Mouse (Mus musculus) erythroblast, adult 5-6 weeks (primary cell): Measurements from ENCODE around the gene Esyt1. TPM values are rescaled to one million over a fixed set of nuclear protein-coding genes. Genes with fewer than 3 reads are reported as not detected.
"Not testable (repeated sequence)": the region's sequence is repeated elsewhere in the genome, so short reads cannot be mapped to it uniquely, and the experiment has no call there.

Experiments
- ATAC-seq: replicated peaks from 2 replicates; pipeline ENCODE4 v1.8.0; 2016; ENCODE audit warnings: moderate number of reproducible peaks, mild to moderate bottlenecking, moderate TSS enrichment, inconsistent platforms; ENCODE audit not compliant: poor library complexity, low FRiP score, severe bottlenecking
- total RNA-seq, 2 experiments: library from RNA; stranded (forward) in 1 of 2; stranded (reverse) in 1 of 2; fragments of 150-400 nt in 1 of 2; fragments of 200-764, 138-1000 nt in 1 of 2; gene quantifications; 2 replicates each; pipeline versions ENCODE4 v1.2.3 to v1.2.4; 2015 to 2017; ENCODE audit warnings: low replicate concordance in 2 of 2

The Esyt1 gene
- total RNA-seq, 2 experiments from 2014 or later, result 15.2 to 27.9 TPM

- no peak for ATAC-seq
Measured at GRCm38 (mm10) chr10:128509831-128510230, 15.8 kb downstream of the Esyt1 start.

DNA sequence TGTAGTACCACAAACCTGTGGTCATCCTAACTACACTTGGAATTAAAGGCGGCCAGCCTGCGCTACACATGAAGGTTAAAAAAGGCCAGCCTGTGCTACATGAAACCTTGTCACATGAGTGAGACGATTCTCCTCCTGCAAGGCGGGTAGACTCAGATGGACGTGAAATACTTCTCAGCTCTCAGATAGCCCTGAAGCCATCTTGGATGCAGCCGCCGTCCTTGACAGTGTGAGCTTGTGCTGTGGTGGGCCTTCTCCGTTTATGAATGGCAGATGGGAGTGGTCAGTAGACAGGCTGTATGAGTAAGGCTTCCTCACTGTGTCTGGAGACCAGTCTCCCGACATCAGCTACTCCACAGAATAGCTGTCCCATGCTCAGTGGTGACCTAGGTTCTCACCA is 16.5 kb downstream of the Esyt1 start:
- ATAC-seq, result no peak

GRCm38 (mm10) chr10:128508260-128508659 is 17.4 kb downstream of the Esyt1 start:
- ATAC-seq, result no peak

- no peak for ATAC-seq
Measured at GRCm38 (mm10) chr10:128505974-128506373, 19.7 kb downstream of the Esyt1 start.

DNA sequence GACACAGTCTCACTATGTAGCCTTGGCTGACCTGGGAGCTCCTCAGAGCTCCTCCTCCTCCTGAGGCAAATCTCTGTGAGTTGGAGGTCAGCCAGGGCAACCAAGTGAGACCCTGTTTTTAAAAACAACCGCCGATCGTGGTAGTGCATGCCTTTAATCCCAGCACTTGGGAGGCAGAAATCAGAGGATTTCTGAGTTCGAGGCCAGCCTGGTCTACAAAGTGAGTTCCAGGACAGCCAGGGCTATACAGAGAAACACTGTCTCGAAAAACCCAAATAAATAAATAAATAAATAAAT is 20.4 kb downstream of the Esyt1 start:
- not testable (repeated sequence) for ATAC-seq

DNA sequence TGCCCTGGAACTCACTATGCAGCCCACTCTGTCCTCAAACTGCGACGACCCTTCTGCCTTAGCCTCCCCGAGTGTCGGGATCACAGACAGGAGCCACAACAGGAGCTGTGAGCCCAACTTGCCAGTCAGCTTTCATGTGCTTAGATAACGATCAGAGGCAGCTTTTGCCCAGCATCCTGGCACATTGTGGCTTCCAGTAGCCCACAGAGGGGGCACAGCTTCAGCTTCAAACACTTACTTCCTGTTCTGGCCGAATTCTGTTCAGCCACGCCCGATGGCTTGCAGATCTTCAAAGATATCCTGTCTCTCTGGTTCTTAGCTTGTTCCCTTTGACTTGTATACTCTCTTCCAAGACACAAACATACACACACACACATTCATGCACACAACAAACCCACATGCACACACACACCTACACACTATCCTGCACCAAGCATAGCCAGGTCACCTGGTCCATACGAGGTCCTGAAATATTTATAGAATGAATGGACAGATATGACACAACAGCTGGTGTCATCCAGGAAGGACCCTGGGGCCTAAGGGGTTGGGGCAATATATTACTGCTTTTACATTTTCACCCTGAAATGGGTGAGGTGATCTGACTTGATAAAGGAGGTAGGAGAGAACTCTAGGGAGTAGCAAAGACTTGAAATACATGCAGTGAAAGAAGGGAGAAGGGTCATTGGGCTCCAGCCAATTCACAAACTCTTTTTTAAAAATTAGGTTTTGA is 20.9 kb downstream of the Esyt1 start:
- ATAC-seq, result peak; percentile 64

DNA sequence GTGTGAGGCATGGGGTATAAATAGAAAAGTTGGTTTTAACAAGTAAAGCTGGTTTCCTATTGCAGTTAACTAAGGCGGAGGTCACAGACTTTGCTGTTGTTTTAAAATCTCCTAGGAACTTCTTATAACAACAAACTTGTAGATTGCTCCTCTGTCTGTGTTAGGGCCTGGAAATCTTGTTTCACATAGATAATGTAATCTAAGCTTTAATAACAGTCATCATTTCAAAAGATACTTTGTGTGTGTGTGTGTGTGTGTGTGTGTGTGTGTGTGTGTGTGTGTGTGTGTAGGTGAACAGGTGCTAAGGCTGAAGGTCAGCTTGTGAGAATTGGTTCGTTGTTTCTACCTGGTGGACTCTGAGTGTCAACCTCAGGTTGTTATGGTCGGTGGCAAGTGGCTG is 21.7 kb downstream of the Esyt1 start:
- no peak for ATAC-seq

- ATAC-seq, result no peak
Measured at GRCm38 (mm10) chr10:128503532-128503931, 22.1 kb downstream of the Esyt1 start.

- no peak for ATAC-seq
Measured at GRCm38 (mm10) chr10:128502341-128502740, 23.3 kb downstream of the Esyt1 start.

DNA sequence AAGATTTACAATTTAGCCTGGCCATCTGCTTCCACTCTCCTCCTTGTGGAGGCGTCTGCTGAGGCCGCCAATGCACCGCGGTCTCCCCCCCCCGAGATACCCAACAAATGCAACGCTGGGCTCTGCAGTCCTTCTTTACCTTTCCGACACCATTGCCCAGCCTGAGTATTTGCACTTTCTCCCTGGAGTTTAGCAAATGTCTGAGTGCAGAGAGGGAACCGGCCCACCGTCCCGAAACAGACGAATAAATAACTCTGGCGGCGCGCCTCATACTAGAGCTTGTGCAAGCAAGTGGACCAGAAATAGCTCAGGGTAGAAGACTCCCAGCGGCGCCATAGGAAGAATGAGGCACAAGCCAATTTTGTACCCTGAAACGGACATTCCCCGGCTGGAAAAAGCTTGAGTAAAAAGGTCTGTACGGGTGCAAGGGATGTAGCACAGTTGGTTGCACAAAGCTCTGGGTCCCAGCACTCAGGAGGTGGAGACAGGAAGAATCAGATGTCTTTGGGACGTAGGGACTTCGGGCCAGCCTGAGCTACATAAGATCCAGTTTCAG is 26.5 kb downstream of the Esyt1 start:
- ATAC-seq, result peak; percentile 12; the same call in 1 of the 2 replicates

GRCm38 (mm10) chr10:128498590-128498989 is 27.1 kb downstream of the Esyt1 start, which contains the start of gene Myl6b:
Myl6b (minus strand) TSS chr10:128498685.
- ATAC-seq, result peak; percentile 81

- ATAC-seq, result no peak
Measured at GRCm38 (mm10) chr10:128497134-128497737, 28.4 kb downstream of the Esyt1 start.

DNA sequence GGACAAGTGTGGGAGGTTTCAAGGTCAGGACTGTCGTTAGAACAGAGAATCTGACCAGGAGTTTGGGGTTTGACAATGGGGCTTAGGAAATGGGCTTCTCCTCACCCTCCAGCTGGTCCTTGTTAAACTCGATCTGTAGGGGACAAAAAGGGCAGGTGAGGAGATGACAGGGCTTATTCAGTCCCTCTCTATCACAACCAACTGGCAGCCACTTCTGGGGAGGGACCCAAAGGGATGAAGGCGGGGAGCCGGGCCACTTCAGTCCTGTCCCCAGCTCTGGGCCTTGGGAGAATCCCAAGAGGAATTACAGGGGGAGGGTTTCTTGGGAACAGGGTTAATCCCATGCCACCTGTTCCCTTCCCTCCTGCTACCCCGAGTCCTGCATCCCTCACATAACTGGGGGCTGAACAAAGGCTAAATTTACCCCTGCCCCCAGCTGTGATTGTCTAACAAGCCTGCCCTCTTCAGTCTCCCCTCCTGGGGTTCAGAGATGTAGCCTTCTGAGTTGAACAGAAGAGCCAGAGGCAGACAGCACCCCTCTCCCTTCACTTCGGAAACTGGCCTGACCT is 29.1 kb downstream of the Esyt1 start:
- ATAC-seq, result no peak

DNA sequence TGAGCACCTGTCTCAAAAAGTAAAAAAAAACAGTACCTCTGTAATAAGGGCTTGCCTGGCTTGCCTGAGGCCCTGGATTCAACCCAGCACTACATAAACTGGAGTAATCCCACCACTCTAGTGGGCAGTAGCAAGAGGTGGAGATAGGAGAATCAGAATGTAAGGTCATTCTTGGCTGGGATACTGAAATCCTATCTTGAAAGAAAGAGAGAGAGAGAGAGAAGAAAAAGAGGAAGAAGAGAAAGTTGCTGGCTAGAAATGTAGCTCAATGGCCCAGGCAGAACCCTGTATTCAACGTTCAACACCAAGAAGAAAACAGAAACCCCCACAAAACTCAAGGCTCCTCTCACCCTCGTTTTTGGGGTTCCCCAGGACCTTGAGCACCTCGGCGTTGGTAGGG is 29.8 kb downstream of the Esyt1 start:
- ATAC-seq, result no peak

DNA sequence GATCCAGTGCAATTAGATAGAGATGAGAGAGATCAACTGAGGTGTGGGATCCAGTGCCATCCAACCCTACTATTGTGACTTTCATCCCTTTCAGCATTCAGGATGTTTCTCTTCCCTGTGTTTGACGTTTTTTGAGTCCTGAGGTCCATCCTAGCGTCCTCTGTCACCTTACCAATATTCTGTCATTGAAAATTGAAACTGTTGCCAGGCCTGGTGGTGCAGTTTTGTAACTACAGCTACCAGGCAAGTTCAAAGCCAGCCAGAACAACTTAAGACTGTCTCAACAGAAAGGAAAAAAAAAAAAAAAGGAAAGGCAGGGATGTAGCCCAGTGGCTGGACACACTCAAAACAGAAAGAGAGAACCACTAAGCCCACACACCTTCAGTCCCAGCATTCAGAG is 30.4 kb downstream of the Esyt1 start:
- no peak for ATAC-seq

DNA sequence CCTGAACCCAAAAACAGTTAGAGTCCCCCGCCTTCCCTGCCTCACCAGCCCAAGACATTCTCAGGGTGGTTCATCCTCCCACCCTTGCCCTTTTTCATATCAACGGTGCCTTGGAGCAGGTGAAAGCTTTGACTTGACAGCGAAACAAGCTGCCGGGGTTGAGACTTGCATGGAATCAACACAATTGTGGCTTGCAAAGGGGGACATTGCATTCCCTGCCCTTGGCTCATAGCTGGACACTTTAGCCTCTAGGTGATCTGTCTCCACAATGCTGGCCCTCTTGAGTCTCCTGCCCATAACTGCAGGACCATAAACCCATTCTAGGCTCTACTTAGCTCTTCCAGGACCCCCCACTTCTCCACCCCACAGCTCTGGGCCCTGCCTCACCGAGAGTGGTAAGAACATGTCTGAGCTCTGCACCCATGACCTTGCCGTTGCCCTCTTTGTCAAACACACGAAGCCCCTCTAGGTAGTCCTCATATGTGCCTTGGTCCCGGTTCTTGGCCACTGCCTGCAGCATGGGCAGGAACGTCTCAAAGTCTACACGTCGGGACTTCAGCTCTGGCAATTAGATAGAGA is 30.9 kb downstream of the Esyt1 start:
- ATAC-seq, result no peak

GRCm38 (mm10) chr10:128493695-128494666 is 31.7 kb downstream of the Esyt1 start, which contains the start of gene Myl6:
Myl6 (minus strand) TSS chr10:128494145.
- peak; percentile 83 for ATAC-seq

DNA sequence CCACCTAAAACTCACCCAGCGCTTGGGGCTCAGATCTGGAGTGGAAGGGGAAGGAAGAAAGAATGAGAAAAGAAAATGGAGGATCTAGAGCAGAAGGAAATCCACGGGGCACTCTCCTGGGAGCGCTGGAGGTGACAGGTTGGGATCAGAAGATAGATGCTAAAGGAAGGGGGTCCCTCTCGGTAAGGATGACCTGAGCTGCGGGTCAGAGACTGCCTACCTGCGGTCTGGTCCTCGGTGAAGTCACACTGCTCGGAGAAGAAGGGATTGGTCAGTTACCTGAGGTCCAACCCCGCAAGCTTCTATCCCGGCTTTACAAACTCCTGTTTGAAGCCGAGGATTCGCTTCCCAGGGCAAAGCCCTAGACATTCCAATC is 32.4 kb downstream of the Esyt1 start:
- peak; percentile 50 for ATAC-seq

DNA sequence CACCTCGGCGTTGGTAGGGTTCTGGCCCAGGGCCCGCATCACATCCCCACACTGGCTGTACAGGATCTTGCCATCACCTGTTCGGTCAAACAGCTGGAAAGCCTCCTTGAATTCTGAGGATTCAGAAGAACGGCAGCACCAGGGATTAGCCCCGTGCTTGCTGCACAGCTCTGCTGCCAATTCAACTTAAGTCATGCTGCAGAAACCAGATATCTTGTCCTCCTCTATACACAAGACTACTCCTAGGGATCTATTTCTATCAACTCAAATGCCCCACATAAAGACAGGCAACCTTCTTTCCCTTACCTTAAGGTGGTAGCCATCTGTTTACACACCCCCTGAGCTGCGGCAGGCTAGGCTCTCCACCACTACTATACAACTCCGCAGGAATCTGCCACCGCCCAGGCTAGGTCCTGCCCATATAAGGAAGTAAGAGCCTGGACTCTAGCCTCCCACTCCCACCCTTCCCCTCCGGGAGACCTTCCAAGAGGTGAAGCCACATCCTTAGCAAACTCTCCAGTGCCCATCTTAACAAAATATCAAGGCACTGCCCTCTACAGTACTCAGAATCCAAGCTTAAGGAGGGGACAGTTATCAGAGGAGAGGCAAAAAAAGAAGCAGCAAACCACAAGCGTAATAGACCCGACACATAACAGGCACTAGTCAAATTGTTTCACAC is 32.9 kb downstream of the Esyt1 start:
- ATAC-seq, result peak; percentile 53
